Mouse (Mus musculus) limb, embryonic 11.5 days (tissue): ENCODE results near the gene Casc1. TPM values are rescaled to one million over a fixed set of nuclear protein-coding genes. Genes with fewer than 3 reads are reported as not detected.
"Not testable (repeated sequence)": the region's sequence is repeated elsewhere in the genome, so short reads cannot be mapped to it uniquely, and the experiment has no call there.

Source experiments
- ATAC-seq: fragments of 200-750 bp; cut with Nextera tagmentation; 2 replicates; pipeline ENCODE4 v1.8.0; 2017; ENCODE audit warnings: low read depth; ENCODE audit not compliant: insufficient number of reproducible peaks, low FRiP score, low TSS enrichment
- DNase-seq: peaks from one replicate; pipeline ENCODE4 v3.0.0-alpha.2; 2015; ENCODE audit warnings: low spot score
- H3K27ac ChIP-seq: fragments of 300-500 bp; sonication (generic); replicated peaks from 2 replicates; pipeline ENCODE4 v1.5.1; 2014; ENCODE audit warnings: low read depth, mild to moderate bottlenecking, low read length
- H3K27me3 ChIP-seq: fragments of 300-500 bp; sonication (generic); 2 replicates; pipeline ENCODE4 v1.6.1; 2014; ENCODE audit warnings: mild to moderate bottlenecking, low read length, mixed read lengths; ENCODE audit not compliant: control insufficient read depth, insufficient read depth
- H3K36me3 ChIP-seq: fragments of 300-500 bp; sonication (generic); 2 replicates; pipeline ENCODE4 v1.6.1; 2014; ENCODE audit warnings: mild to moderate bottlenecking, low read length, moderate library complexity, mixed read lengths; ENCODE audit not compliant: control insufficient read depth, insufficient read depth
- H3K4me1 ChIP-seq: fragments of 300-500 bp; sonication (generic); 2 replicates; pipeline ENCODE4 v1.6.1; 2014; ENCODE audit warnings: low read length, mixed read lengths; ENCODE audit not compliant: control insufficient read depth, insufficient read depth
- H3K4me2 ChIP-seq: fragments of 300-500 bp; sonication (generic); 2 replicates; pipeline ENCODE4 v1.6.1; 2014; ENCODE audit warnings: low read depth, mild to moderate bottlenecking, moderate library complexity; ENCODE audit not compliant: severe bottlenecking
- H3K4me3 ChIP-seq: fragments of 300-500 bp; sonication (generic); 2 replicates; pipeline ENCODE4 v1.5.1; 2014; ENCODE audit warnings: low read depth, low read length
- H3K9ac ChIP-seq: fragments of 300-500 bp; sonication (generic); 2 replicates; pipeline ENCODE4 v1.6.1; 2014; ENCODE audit warnings: mild to moderate bottlenecking, low read length
- H3K9me3 ChIP-seq: fragments of 300-500 bp; sonication (generic); 2 replicates; pipeline ENCODE4 v1.6.1; 2016; ENCODE audit warnings: low read length; ENCODE audit not compliant: control insufficient read depth
- WGBS: fragments of 180-500 bp; shearing (Covaris S2); extraction: QIAGEN DNeasy Blood & Tissue Kit; methylation state at CpG from one replicate; pipeline ENCODE4 v1.1.7; 2014; 5-methylcytosine and 5-hydroxymethylcytosine counted together
- polyA plus RNA-seq: library from polyadenylated mRNA; unstranded; fragments of >200 nt; fragmentation: Nextera tagmentation; extraction: Ambion mirVana; gene quantifications from 2 replicates; pipeline ENCODE4 v1.2.1, GENCODE M21; 2014

Gene Casc1
- polyA plus RNA-seq, 1 experiment from 2014 or later: 0.39 TPM

- H3K27me3 ChIP-seq: no peaks in the 10 kb centered on the region
- no peak for DNase-seq
- no peak overlapping the region for H3K9ac ChIP-seq
- no peak overlapping the region for H3K27ac ChIP-seq
- WGBS: 76% methylated on average over 11 of the region's 11 CpGs
- no peaks in the 10 kb centered on the region for H3K36me3 ChIP-seq
- no peak overlapping the region for H3K4me2 ChIP-seq
- no peak overlapping the region for H3K4me3 ChIP-seq
- no peaks in the 10 kb centered on the region for H3K9me3 ChIP-seq
- no peak for ATAC-seq
- no peaks in the 10 kb centered on the region for H3K4me1 ChIP-seq
Measured at GRCm38 (mm10) chr6:145139776-145140475, 70.9 kb downstream of the Casc1 start.

- ATAC-seq: no peak
- H3K27ac ChIP-seq: no peak overlapping the region
Measured at GRCm38 (mm10) chr6:145139236-145139635, 71.6 kb downstream of the Casc1 start.

GRCm38 (mm10) chr6:145136831-145137230, 74.0 kb downstream of the Casc1 start:
- no peak overlapping the region for H3K9ac ChIP-seq
- H3K27ac ChIP-seq: no peak overlapping the region
- H3K27me3 ChIP-seq: no peaks in the 10 kb centered on the region
- H3K9me3 ChIP-seq: no peaks in the 10 kb centered on the region
- ATAC-seq (no peak), DNase-seq (no peak)
- 91% methylated on average over 5 of the region's 5 CpGs for WGBS
- no peak overlapping the region for H3K4me2 ChIP-seq
- H3K4me3 ChIP-seq: no peak overlapping the region
- no peaks in the 10 kb centered on the region for H3K4me1 ChIP-seq
- no peaks in the 10 kb centered on the region for H3K36me3 ChIP-seq

More at GRCm38 (mm10) chr6:145139236-145139635, 71.6 kb downstream of the Casc1 start:
- Histone ChIP-seq H3K4me2 (no peak overlapping the region), H3K36me3 (no peaks in the 10 kb centered on the region), H3K4me3 (no peak overlapping the region), H3K4me1 (no peaks in the 10 kb centered on the region), H3K9ac (no peak overlapping the region), H3K27me3 (no peaks in the 10 kb centered on the region), H3K9me3 (no peaks in the 10 kb centered on the region)
- no peak for DNase-seq
- WGBS: 93% methylated on average over 13 of the region's 13 CpGs

GRCm38 (mm10) chr6:145135804-145136203, 75.0 kb downstream of the Casc1 start:
- Histone ChIP-seq H3K4me1 (no peaks in the 10 kb centered on the region), H3K4me3 (no peak overlapping the region), H3K9ac (no peak overlapping the region), H3K4me2 (no peak overlapping the region), H3K27ac (no peak overlapping the region), H3K27me3 (no peaks in the 10 kb centered on the region), H3K9me3 (no peaks in the 10 kb centered on the region), H3K36me3 (no peaks in the 10 kb centered on the region)
- ATAC-seq (no peak), DNase-seq (no peak)
- 70% methylated on average over 9 of the region's 9 CpGs for WGBS

GRCm38 (mm10) chr6:145135295-145135694, 75.5 kb downstream of the Casc1 start:
- H3K27ac ChIP-seq: no peak overlapping the region
- no peak overlapping the region for H3K4me3 ChIP-seq
- H3K27me3 ChIP-seq: no peaks in the 10 kb centered on the region
- ATAC-seq (no peak), DNase-seq (no peak)
- H3K4me1 ChIP-seq: no peaks in the 10 kb centered on the region
- no peak overlapping the region for H3K4me2 ChIP-seq
- 89% methylated on average over 3 of the region's 3 CpGs for WGBS
- no peaks in the 10 kb centered on the region for H3K36me3 ChIP-seq
- no peak overlapping the region for H3K9ac ChIP-seq
- no peaks in the 10 kb centered on the region for H3K9me3 ChIP-seq

GRCm38 (mm10) chr6:145132969-145133368, 77.8 kb downstream of the Casc1 start:
- not testable (repeated sequence) for H3K4me1 ChIP-seq, H3K9me3 ChIP-seq, DNase-seq, H3K4me2 ChIP-seq, ATAC-seq, H3K9ac ChIP-seq, H3K36me3 ChIP-seq, H3K27ac ChIP-seq, H3K4me3 ChIP-seq, H3K27me3 ChIP-seq
- WGBS: 82% methylated on average over 5 of the region's 5 CpGs

GRCm38 (mm10) chr6:145131991-145132390, 78.8 kb downstream of the Casc1 start:
- no peaks in the 10 kb centered on the region for H3K27me3 ChIP-seq
- no peak overlapping the region for H3K4me2 ChIP-seq
- H3K36me3 ChIP-seq: no peaks in the 10 kb centered on the region
- WGBS: 87% methylated on average over 5 of the region's 5 CpGs
- no peaks in the 10 kb centered on the region for H3K9me3 ChIP-seq
- H3K4me1 ChIP-seq: no peaks in the 10 kb centered on the region
- no peak overlapping the region for H3K9ac ChIP-seq
- no peak overlapping the region for H3K27ac ChIP-seq
- H3K4me3 ChIP-seq: no peak overlapping the region
- DNase-seq (no peak), ATAC-seq (no peak)

- no peaks in the 10 kb centered on the region for H3K4me1 ChIP-seq
- no peaks in the 10 kb centered on the region for H3K27me3 ChIP-seq
- DNase-seq: no peak
- H3K36me3 ChIP-seq: no peaks in the 10 kb centered on the region
- WGBS: 82% methylated on average over 4 of the region's 4 CpGs
- H3K9ac ChIP-seq: no peak overlapping the region
- ATAC-seq: no peak
- no peaks in the 10 kb centered on the region for H3K9me3 ChIP-seq
- no peak overlapping the region for H3K4me2 ChIP-seq
- no peak overlapping the region for H3K27ac ChIP-seq
- H3K4me3 ChIP-seq: no peak overlapping the region
Measured at GRCm38 (mm10) chr6:145129563-145129962, 81.2 kb downstream of the Casc1 start.

GRCm38 (mm10) chr6:145127652-145128051, 83.2 kb downstream of the Casc1 start:
- no peak overlapping the region for H3K9ac ChIP-seq
- H3K4me3 ChIP-seq: no peak overlapping the region
- WGBS: 95% methylated on average over 3 of the region's 3 CpGs
- H3K4me1 ChIP-seq: no peaks in the 10 kb centered on the region
- DNase-seq (no peak), ATAC-seq (no peak)
- H3K27ac ChIP-seq: no peak overlapping the region
- no peaks in the 10 kb centered on the region for H3K27me3 ChIP-seq
- no peak overlapping the region for H3K4me2 ChIP-seq
- no peaks in the 10 kb centered on the region for H3K9me3 ChIP-seq
- no peaks in the 10 kb centered on the region for H3K36me3 ChIP-seq
